Mouse (Mus musculus) neural tube, embryonic 13.5 days (tissue): ENCODE measurements around the gene Dppa3. TPM values are rescaled to one million over a fixed set of nuclear protein-coding genes. Genes with fewer than 3 reads are reported as not detected.
A peak's percentile ranks its signal among the peaks of the same experiment; 100 is the strongest.

Source experiments
- ATAC-seq: fragments of 200-750 bp; cut with Nextera tagmentation; 2 replicates; pipeline ENCODE4 v1.8.0; 2017; ENCODE audit warnings: low read depth, mild to moderate bottlenecking, moderate TSS enrichment, moderate library complexity
- H3K27ac ChIP-seq: fragments of 300-500 bp; sonication (generic); replicated peaks from 2 replicates; pipeline ENCODE4 v1.5.1; 2015; ENCODE audit warnings: moderate library complexity, mild to moderate bottlenecking, inconsistent platforms
- H3K27me3 ChIP-seq: fragments of 300-500 bp; sonication (generic); 2 replicates; pipeline ENCODE4 v1.6.1; 2015; ENCODE audit warnings: mild to moderate bottlenecking, inconsistent platforms
- H3K36me3 ChIP-seq: fragments of 300-500 bp; sonication (generic); 2 replicates; pipeline ENCODE4 v1.6.1; 2015; ENCODE audit warnings: mild to moderate bottlenecking, inconsistent platforms
- H3K4me1 ChIP-seq: fragments of 300-500 bp; sonication (generic); replicated peaks from 2 replicates; pipeline ENCODE4 v1.6.1; 2015; ENCODE audit warnings: inconsistent platforms
- H3K4me2 ChIP-seq: fragments of 300-500 bp; sonication (generic); 2 replicates; pipeline ENCODE4 v1.6.1; 2015; ENCODE audit warnings: inconsistent platforms, mild to moderate bottlenecking, moderate library complexity
- H3K4me3 ChIP-seq: fragments of 300-500 bp; sonication (generic); 2 replicates; pipeline ENCODE4 v1.5.1; 2015; ENCODE audit warnings: mild to moderate bottlenecking, inconsistent platforms
- H3K9ac ChIP-seq: fragments of 300-500 bp; sonication (generic); 2 replicates; pipeline ENCODE4 v1.6.1; 2015; ENCODE audit warnings: moderate library complexity, mild to moderate bottlenecking, inconsistent platforms
- H3K9me3 ChIP-seq: fragments of 300-500 bp; sonication (generic); 2 replicates; pipeline ENCODE4 v1.6.1; 2016; ENCODE audit warnings: inconsistent platforms
- WGBS: fragments of 180-500 bp; shearing (Covaris S2); methylation state at CpG from one replicate; pipeline ENCODE4 v1.1.7; 2015; 5-methylcytosine and 5-hydroxymethylcytosine counted together
- polyA plus RNA-seq: library from polyadenylated mRNA; unstranded; fragments of >200 nt; fragmentation: Nextera tagmentation; extraction: Ambion mirVana; gene quantifications from 2 replicates; pipeline ENCODE4 v1.2.1, GENCODE M21; 2015

The Dppa3 gene
- polyA plus RNA-seq, 1 experiment from 2014 or later: not detected

DNA sequence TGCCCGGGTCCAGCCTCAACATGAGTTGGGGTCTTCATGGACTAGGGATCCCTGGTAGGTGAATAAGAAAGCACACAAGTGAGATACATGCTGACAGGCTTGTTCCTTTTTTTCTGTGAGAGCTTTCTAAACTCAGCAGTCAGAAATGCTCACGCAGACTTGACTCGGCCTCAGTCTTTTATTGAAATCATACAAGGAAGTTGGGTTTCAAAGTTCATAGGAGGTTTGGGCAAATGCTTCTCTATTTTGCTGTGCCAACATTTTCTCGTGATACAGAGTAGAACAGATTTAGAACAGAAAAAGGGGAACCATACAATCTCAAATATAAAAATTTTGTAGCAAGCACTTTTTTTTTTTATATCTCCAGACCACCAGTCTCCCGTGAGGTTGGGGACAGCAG is 31.4 kb downstream of the Dppa3 start:
- H3K9me3 ChIP-seq: no peaks in the 10 kb centered on the region
- ATAC-seq: no peak
- H3K27ac ChIP-seq: no peak overlapping the region
- no peak overlapping the region for H3K4me2 ChIP-seq
- WGBS: 87% methylated on average over 5 of the region's 5 CpGs
- H3K9ac ChIP-seq: no peak overlapping the region
- no peaks in the 10 kb centered on the region for H3K36me3 ChIP-seq
- peaks cover 2% of the 10 kb centered on the region for H3K4me1 ChIP-seq
- H3K4me3 ChIP-seq: no peak overlapping the region
- peaks cover 15% of the 10 kb centered on the region for H3K27me3 ChIP-seq

DNA sequence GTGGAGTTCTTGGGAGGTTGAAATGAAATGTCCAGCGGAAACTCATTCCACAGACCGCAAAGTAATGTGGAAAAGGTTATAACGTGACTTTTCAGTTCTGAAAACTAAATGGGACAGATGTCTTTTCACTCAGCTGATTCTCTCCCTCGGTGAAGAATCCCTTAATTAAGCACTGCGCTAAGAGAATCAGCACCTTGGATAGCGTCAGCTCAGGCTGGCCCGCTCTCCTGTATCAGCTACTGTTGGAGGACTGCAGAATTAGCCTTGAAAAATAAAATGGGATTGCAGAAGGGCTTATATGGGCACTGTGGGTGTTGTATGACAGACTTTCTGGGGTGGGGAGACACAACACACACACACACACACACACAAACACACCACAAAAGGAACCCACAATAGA is 33.4 kb downstream of the Dppa3 start:
- no peak for ATAC-seq
- H3K27ac ChIP-seq: no peak overlapping the region

DNA sequence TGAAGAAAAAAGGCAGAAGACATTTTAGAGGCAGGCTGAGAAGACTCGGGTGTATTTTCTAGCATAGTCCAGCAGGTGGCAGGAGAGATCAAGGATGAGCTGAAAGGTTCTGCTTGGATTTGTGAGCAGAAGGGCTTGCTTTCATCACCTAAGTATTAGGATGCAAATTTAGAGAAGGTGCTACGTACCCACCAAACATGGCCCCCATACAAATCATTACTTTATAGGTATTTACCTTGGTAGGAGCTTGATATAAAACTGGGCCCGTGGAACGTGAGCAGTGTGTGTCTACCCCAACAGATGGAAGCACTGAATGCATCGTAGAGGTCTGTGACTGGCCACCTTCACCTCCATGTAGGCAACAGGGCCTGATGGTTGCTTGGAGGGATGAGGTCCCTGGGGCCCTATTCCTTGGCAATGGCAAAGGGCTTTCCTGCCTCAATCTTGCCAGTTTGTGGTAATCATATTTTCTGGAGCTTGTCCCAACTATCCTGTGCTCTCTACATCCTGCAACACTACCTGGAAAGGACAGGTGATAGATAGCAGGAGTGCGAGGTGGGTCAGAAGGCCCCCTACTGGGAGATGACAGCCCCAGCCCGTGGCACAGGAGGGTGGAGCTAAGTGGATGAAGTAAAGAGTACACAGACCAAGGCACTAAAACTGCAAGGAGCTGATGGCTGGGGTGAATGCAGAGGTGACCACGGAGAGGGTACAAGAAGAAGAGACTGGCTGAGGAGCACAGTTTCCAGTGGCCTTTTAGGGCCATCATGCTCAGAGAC is 34.6 kb downstream of the Dppa3 start:
- no peak overlapping the region for H3K9ac ChIP-seq
- H3K27ac ChIP-seq: no peak overlapping the region
- peaks cover 33% of the 10 kb centered on the region for H3K27me3 ChIP-seq
- no peaks in the 10 kb centered on the region for H3K36me3 ChIP-seq
- H3K4me3 ChIP-seq: no peak overlapping the region
- peaks cover 10% of the 10 kb centered on the region for H3K4me1 ChIP-seq
- 37% methylated on average over 8 of the region's 8 CpGs for WGBS
- peak; percentile 30; the same call in 1 of the 2 replicates for ATAC-seq
- no peaks in the 10 kb centered on the region for H3K9me3 ChIP-seq
- H3K4me2 ChIP-seq: no peak overlapping the region

More for the DNA sequence above, 33.4 kb downstream of the Dppa3 start:
- H3K9me3 ChIP-seq: no peaks in the 10 kb centered on the region
- peaks cover 10% of the 10 kb centered on the region for H3K4me1 ChIP-seq
- H3K4me2 ChIP-seq: no peak overlapping the region
- 18% methylated on average over 7 of the region's 7 CpGs for WGBS
- no peak overlapping the region for H3K9ac ChIP-seq
- peaks cover 30% of the 10 kb centered on the region for H3K27me3 ChIP-seq
- no peaks in the 10 kb centered on the region for H3K36me3 ChIP-seq
- no peak overlapping the region for H3K4me3 ChIP-seq

DNA sequence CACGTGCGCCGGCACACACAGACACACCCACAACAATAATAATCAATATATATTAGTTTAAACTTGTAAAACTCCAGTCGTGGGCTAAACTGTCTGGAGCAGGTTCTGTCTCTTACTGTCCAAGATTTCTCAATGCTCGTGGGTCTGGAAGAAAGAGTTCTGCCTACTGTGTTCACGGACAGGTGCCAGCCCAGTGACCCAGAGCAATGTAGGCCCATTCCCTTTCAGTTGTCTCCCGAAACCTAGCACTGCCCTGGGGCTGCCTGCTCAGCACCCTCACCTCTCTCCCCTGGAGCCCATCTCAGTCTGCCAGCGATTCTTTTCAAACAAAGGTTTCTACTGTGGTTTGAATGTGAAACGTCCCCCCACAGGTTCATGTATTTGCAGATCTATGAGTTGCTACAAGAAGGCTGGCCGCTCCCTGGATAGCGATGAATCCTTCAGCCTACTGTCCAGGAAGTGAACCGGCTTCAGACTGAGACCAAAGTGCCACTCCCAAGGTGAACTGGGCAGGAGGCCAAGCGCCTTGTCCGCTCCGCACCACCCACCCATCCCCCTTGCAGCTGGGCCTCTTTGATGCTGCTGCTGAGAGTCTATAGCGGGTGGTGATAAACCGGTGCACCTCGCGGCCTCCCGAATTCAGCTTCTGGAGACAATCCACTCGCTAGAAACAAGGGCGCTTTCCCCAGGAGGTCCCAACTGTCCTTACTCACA is 36.5 kb downstream of the Dppa3 start:
- Histone ChIP-seq H3K9me3 (no peaks in the 10 kb centered on the region), H3K4me2 (0 out of 2 replicates have a peak overlapping the region, but pooled peaks have one; percentile 13), H3K27ac (no peak overlapping the region), H3K27me3 (peaks cover 33% of the 10 kb centered on the region), H3K4me3 (no peak overlapping the region), H3K4me1 (peaks cover 10% of the 10 kb centered on the region), H3K9ac (no peak overlapping the region), H3K36me3 (no peaks in the 10 kb centered on the region)
- WGBS: 25% methylated on average over 22 of the region's 22 CpGs
- ATAC-seq: no peak

GRCm38 (mm10) chr6:122663596-122664206 is 37.5 kb downstream of the Dppa3 start:
- no peak overlapping the region for H3K27ac ChIP-seq
- H3K4me2 ChIP-seq: no peak overlapping the region
- WGBS: 33% methylated on average over 14 of the region's 14 CpGs
- H3K4me1 ChIP-seq: peaks cover 10% of the 10 kb centered on the region
- no peak overlapping the region for H3K4me3 ChIP-seq
- H3K9ac ChIP-seq: no peak overlapping the region
- H3K27me3 ChIP-seq: peaks cover 33% of the 10 kb centered on the region
- H3K36me3 ChIP-seq: no peaks in the 10 kb centered on the region
- ATAC-seq: no peak
- no peaks in the 10 kb centered on the region for H3K9me3 ChIP-seq

DNA sequence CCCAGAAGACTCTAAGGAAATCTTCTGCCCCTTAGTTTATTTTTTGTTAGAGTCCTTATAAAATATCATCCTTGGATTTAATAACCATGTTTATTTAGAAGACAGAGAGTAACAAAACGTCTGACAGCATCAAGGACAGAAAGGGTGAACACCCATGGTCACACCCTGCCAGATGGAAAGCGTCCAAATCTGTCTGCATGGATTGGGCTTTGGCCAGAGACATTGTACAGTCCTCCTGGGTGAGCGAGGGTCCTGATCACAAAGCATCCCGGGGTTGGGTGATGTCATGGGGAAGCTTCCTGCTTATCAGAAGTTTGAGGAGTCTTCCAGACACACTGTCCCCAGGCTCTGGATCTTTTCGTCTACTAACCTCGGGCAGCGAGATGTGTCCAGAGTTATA is 39.7 kb downstream of the Dppa3 start:
- Histone ChIP-seq H3K4me3 (no peak overlapping the region), H3K27me3 (peaks cover 33% of the 10 kb centered on the region), H3K9ac (no peak overlapping the region), H3K4me2 (no peak overlapping the region), H3K9me3 (no peaks in the 10 kb centered on the region), H3K36me3 (no peaks in the 10 kb centered on the region), H3K27ac (no peak overlapping the region), H3K4me1 (peaks cover 17% of the 10 kb centered on the region)
- 79% methylated on average over 7 of the region's 7 CpGs for WGBS
- no peak for ATAC-seq

DNA sequence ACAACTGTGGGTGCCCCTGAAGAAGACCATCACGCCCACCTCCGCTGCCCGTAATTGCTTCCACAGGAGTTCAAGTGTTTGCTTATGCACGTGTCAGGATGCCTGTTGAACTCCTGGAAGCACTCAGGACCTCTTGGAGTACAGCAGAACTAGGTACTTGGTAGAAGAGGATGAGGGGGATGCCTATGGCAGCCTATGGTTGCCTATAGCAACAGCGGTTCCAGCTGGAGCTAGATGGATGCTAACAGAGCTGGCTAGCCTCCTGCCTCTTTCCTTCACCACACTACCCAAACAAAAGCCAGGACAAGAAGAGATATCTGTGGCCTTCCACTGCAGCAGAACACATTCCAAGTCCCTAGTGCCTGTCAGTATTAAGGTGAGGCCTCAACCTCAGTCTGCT is 41.5 kb downstream of the Dppa3 start:
- no peak overlapping the region for H3K27ac ChIP-seq
- ATAC-seq: no peak
- H3K9ac ChIP-seq: no peak overlapping the region
- H3K4me2 ChIP-seq: no peak overlapping the region
- peaks cover 14% of the 10 kb centered on the region for H3K4me1 ChIP-seq
- peaks cover 16% of the 10 kb centered on the region for H3K27me3 ChIP-seq
- H3K36me3 ChIP-seq: no peaks in the 10 kb centered on the region
- WGBS: 73% methylated on average over 5 of the region's 5 CpGs
- no peak overlapping the region for H3K4me3 ChIP-seq
- H3K9me3 ChIP-seq: no peaks in the 10 kb centered on the region

- Histone ChIP-seq H3K4me3 (no peak overlapping the region), H3K9ac (no peak overlapping the region), H3K9me3 (no peaks in the 10 kb centered on the region), H3K27ac (no peak overlapping the region), H3K4me1 (peaks cover 7% of the 10 kb centered on the region; the same call in 1 of the 2 replicates), H3K4me2 (no peak overlapping the region), H3K36me3 (no peaks in the 10 kb centered on the region), H3K27me3 (peaks cover 7% of the 10 kb centered on the region; the same call in 1 of the 2 replicates)
- ATAC-seq: peak; percentile 30; the same call in 1 of the 2 replicates
- WGBS: 92% methylated on average over 3 of the region's 5 CpGs
Measured at GRCm38 (mm10) chr6:122668823-122669222, 42.6 kb downstream of the Dppa3 start.

DNA sequence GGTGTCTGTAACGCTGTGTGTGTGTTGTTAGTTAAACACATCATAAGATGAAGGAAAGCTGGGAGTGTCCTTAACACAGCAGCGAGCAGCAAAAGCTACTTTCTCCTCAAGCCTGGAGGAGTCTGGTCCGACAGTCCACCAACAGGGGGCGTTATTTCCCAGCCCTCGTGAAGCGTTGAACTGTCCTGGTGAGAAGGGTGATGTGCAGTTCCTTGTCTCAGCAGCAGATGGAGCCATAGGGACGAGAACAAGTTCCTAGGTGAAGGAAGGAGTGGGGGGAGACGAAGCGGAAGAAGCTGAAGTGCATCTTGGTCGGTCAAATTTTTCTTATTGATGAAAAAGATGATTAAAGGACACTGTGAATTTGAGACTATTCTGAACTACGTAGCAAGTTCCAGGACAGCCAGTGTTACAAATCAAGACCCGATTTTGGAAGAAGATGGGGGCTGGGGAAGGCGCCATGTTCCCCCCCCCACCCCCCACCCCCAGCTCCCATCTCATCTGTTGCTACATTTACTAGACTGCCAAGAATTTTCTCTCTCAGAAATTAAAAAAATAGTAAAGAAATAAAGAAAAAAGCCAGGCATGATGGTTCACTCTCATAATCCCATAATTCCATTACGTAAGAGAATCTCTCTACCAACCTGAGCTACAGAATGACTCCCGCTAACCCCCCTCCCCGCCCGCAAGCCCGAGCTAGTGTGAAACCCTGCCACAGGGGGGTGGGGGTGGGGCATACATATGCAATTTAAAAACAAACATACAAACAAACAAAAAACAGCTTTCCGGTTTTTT is 43.4 kb downstream of the Dppa3 start:
- Histone ChIP-seq H3K9me3 (no peaks in the 10 kb centered on the region), H3K9ac (peak overlapping the region; percentile 64), H3K36me3 (no peaks in the 10 kb centered on the region), H3K27ac (no peak overlapping the region), H3K4me1 (peaks cover 7% of the 10 kb centered on the region; the same call in 1 of the 2 replicates), H3K27me3 (peaks cover 2% of the 10 kb centered on the region; the same call in 1 of the 2 replicates), H3K4me2 (peak overlapping the region; percentile 66), H3K4me3 (peak overlapping the region; percentile 44)
- peak; percentile 94 for ATAC-seq
- WGBS: 8% methylated on average over 19 of the region's 19 CpGs

GRCm38 (mm10) chr6:122670201-122670551 is 44.0 kb downstream of the Dppa3 start:
- no peaks in the 10 kb centered on the region for H3K27me3 ChIP-seq
- 32% methylated on average over 10 of the region's 10 CpGs for WGBS
- no peaks in the 10 kb centered on the region for H3K9me3 ChIP-seq
- no peaks in the 10 kb centered on the region for H3K36me3 ChIP-seq
- peak overlapping the region; percentile 44 for H3K4me3 ChIP-seq
- H3K4me1 ChIP-seq: peaks cover 7% of the 10 kb centered on the region; the same call in 1 of the 2 replicates
- peak; percentile 29; the same call in 1 of the 2 replicates for ATAC-seq
- H3K27ac ChIP-seq: 0 out of 2 replicates have a peak overlapping the region, but pooled peaks have one; percentile 4
- peak overlapping the region; percentile 64 for H3K9ac ChIP-seq
- peak overlapping the region; percentile 66 for H3K4me2 ChIP-seq

DNA sequence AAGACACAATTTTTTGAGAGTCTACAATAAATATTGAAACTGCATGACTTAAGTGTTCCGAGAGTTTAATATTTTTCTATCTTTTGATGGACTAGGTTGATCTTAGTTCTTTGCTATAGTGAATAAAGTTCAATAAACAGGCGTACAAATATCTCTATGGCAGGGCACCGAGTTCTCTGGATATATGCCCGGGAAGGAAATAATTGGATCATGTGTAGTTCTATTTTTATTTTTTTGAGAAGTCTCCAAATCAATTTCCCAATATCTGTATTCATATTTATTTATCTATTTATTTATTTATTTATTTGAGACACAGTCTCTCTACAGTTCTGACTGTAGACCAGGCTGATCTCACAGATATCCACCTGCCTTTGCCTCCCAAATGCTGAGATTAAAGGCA is 44.6 kb downstream of the Dppa3 start:
- Histone ChIP-seq H3K9ac (no peak overlapping the region), H3K4me2 (no peak overlapping the region), H3K4me1 (peaks cover 7% of the 10 kb centered on the region; the same call in 1 of the 2 replicates), H3K4me3 (no peak overlapping the region), H3K9me3 (no peaks in the 10 kb centered on the region), H3K27ac (no peak overlapping the region), H3K27me3 (no peaks in the 10 kb centered on the region), H3K36me3 (no peaks in the 10 kb centered on the region)
- no peak for ATAC-seq
- WGBS: 90% methylated on average over 4 of the region's 4 CpGs
